ENCODE assay signal across 24 mouse cellular contexts in genomic region chr5:131798373-131798772, GRCm38 (mm10).
A peak's percentile ranks its signal among the peaks of the same experiment; 100 is the strongest.
DNase-seq lines count a peak whose midpoint lies in the region; ATAC-seq and TF ChIP-seq lines count a peak whose summit lies in the region.
"Had no signal": no experiment of that assay in that cellular context is flagged by ENCODE, and none has a peak within 500 bp of the region (broad histone marks: within the 10 kb centered on the region; RNA-seq: fewer than 3 reads in every experiment).

No protein-coding gene starts in this region.

- no peaks in the 10 kb centered on the region for H3K36me3 ChIP-seq in forebrain, embryonic 11.5 days (ENCODE audit: control insufficient read depth, insufficient read depth, low read length)
- H3K36me3 ChIP-seq in forebrain, postnatal 0 days (ENCODE audit: insufficient read depth): no peaks in the 10 kb centered on the region
- H3K36me3 ChIP-seq in hindbrain, embryonic 14.5 days (replicated peaks; ENCODE audit: control insufficient read depth, insufficient read depth): no peaks in the 10 kb centered on the region
- no peaks in the 10 kb centered on the region for H3K36me3 ChIP-seq in hindbrain, embryonic 10.5 days
- H3K36me3 ChIP-seq in neural tube, embryonic 13.5 days: no peaks in the 10 kb centered on the region
- H3K36me3 ChIP-seq in neural tube, embryonic 15.5 days: no peaks in the 10 kb centered on the region
- no peaks in the 10 kb centered on the region for H3K36me3 ChIP-seq in liver, embryonic 12.5 days
- H3K36me3 ChIP-seq: embryonic facial prominence, embryonic 12.5 days; heart, embryonic 13.5 days; limb, embryonic 12.5 days; lung, embryonic 15.5 days had no signal

- TF ChIP-seq CTCF in forebrain, postnatal 0 days (IDR thresholded peaks at IDR 0.05; ENCODE audit: low read depth): no peak

- peaks cover under 1% of the 10 kb centered on the region; the same call in 1 of the 2 replicates for H3K27me3 ChIP-seq in forebrain, embryonic 11.5 days (ENCODE audit: control insufficient read depth, insufficient read depth, low read length)
- no peaks in the 10 kb centered on the region for H3K27me3 ChIP-seq in forebrain, postnatal 0 days (ENCODE audit: insufficient read depth, low read length)
- no peaks in the 10 kb centered on the region for H3K27me3 ChIP-seq in hindbrain, embryonic 14.5 days (ENCODE audit: control insufficient read depth, insufficient read depth, low read length)
- H3K27me3 ChIP-seq in hindbrain, embryonic 10.5 days (ENCODE audit: insufficient read depth, poor library complexity, severe bottlenecking): peaks cover 63% of the 10 kb centered on the region
- H3K27me3 ChIP-seq in neural tube, embryonic 13.5 days: peaks cover 4% of the 10 kb centered on the region; the same call in 1 of the 2 replicates
- no peaks in the 10 kb centered on the region for H3K27me3 ChIP-seq in neural tube, embryonic 15.5 days (replicated peaks)
- no peaks in the 10 kb centered on the region for H3K27me3 ChIP-seq in liver, embryonic 12.5 days (replicated peaks)
- H3K27me3 ChIP-seq: CH12.LX; lung, embryonic 15.5 days had no signal

- 68% methylated on average over 5 of the region's 5 CpGs for WGBS in forebrain, embryonic 11.5 days
- 47% methylated on average over 5 of the region's 5 CpGs for WGBS in forebrain, postnatal 0 days
- WGBS in hindbrain, embryonic 14.5 days: 33% methylated on average over 5 of the region's 5 CpGs
- WGBS in hindbrain, embryonic 10.5 days: 69% methylated on average over 5 of the region's 5 CpGs
- WGBS in neural tube, embryonic 13.5 days: 51% methylated on average over 5 of the region's 5 CpGs
- WGBS in neural tube, embryonic 15.5 days: 50% methylated on average over 5 of the region's 5 CpGs
- WGBS in liver, embryonic 12.5 days (ENCODE audit: insufficient replicate concordance): 68% methylated on average over 5 of the region's 5 CpGs

- H3K27ac ChIP-seq in forebrain, embryonic 11.5 days (ENCODE audit: low read depth, low read length): no peak overlapping the region
- no peak overlapping the region for H3K27ac ChIP-seq in forebrain, postnatal 0 days (ENCODE audit: low read depth, low read length)
- peak overlapping the region; percentile 0; the same call in 1 of the 2 replicates for H3K27ac ChIP-seq in hindbrain, embryonic 14.5 days
- no peak overlapping the region for H3K27ac ChIP-seq in hindbrain, embryonic 10.5 days
- H3K27ac ChIP-seq in neural tube, embryonic 13.5 days (replicated peaks): 0 out of 2 replicates have a peak overlapping the region, but pooled peaks have one; percentile 38
- H3K27ac ChIP-seq in neural tube, embryonic 15.5 days (replicated peaks): no peak overlapping the region
- no peak overlapping the region for H3K27ac ChIP-seq in liver, embryonic 12.5 days
- H3K27ac ChIP-seq: embryonic facial prominence, embryonic 12.5 days; heart, embryonic 13.5 days; left cerebral cortex, adult 2 months; limb, embryonic 12.5 days; lung, embryonic 15.5 days had no signal

- ATAC-seq in forebrain, embryonic 11.5 days (replicated peaks; ENCODE audit: low FRiP score): 0 out of 2 replicates have a peak, but pooled peaks have one; percentile 13
- ATAC-seq in forebrain, postnatal 0 days: no peak
- ATAC-seq in hindbrain, embryonic 14.5 days (ENCODE audit: low FRiP score): no peak
- no peak for ATAC-seq in neural tube, embryonic 13.5 days (ENCODE audit: low read depth)
- ATAC-seq in neural tube, embryonic 15.5 days (ENCODE audit: low FRiP score): no peak
- ATAC-seq in liver, embryonic 12.5 days: no peak
- ATAC-seq: activated CD4-positive, CD25-positive, alpha-beta regulatory T cell, adult 4 months; inflammation-experienced regulatory T-cells, adult 6 months had no signal

- H3K4me3 ChIP-seq in forebrain, embryonic 11.5 days (ENCODE audit: low read depth, low read length): no peak overlapping the region
- H3K4me3 ChIP-seq in forebrain, postnatal 0 days (ENCODE audit: low read depth, low read length): no peak overlapping the region
- H3K4me3 ChIP-seq in hindbrain, embryonic 14.5 days (replicated peaks; ENCODE audit: low read length): no peak overlapping the region
- H3K4me3 ChIP-seq in hindbrain, embryonic 10.5 days: no peak overlapping the region
- H3K4me3 ChIP-seq in neural tube, embryonic 13.5 days: no peak overlapping the region
- H3K4me3 ChIP-seq in neural tube, embryonic 15.5 days (replicated peaks): no peak overlapping the region
- no peak overlapping the region for H3K4me3 ChIP-seq in liver, embryonic 12.5 days
- H3K4me3 ChIP-seq: embryonic facial prominence, embryonic 12.5 days; heart, embryonic 13.5 days; left cerebral cortex, adult 2 months; limb, embryonic 12.5 days; lung, embryonic 15.5 days had no signal

- DNase-seq in forebrain, embryonic 11.5 days (ENCODE audit: low spot score): no peak
- DNase-seq in forebrain, postnatal 0 days: no peak
- DNase-seq in hindbrain, embryonic 14.5 days (ENCODE audit: low spot score): no peak
- DNase-seq in hindbrain, embryonic 10.5 days (ENCODE audit: low spot score): no peak
- no peak for DNase-seq in adrenal gland, postnatal 4 days (ENCODE audit: low spot score in 2 of 2)
- DNase-seq: adrenal gland, adult 2 months; cerebellum, adult 11-12 months; cerebellum, adult 9-11 months; embryo, embryonic 11 days; heart, postnatal 10 days; kidney, adult 11 months; kidney, postnatal 14 days; thymus, postnatal 4 days had no signal

- no peaks in the 10 kb centered on the region for H3K9me3 ChIP-seq in forebrain, embryonic 11.5 days (ENCODE audit: control insufficient read depth, low read length)
- no peaks in the 10 kb centered on the region for H3K9me3 ChIP-seq in forebrain, postnatal 0 days (ENCODE audit: low read length)
- H3K9me3 ChIP-seq in hindbrain, embryonic 14.5 days (ENCODE audit: control insufficient read depth, low read length): no peaks in the 10 kb centered on the region
- no peaks in the 10 kb centered on the region for H3K9me3 ChIP-seq in hindbrain, embryonic 10.5 days
- H3K9me3 ChIP-seq in neural tube, embryonic 13.5 days: no peaks in the 10 kb centered on the region
- no peaks in the 10 kb centered on the region for H3K9me3 ChIP-seq in neural tube, embryonic 15.5 days (replicated peaks)
- H3K9me3 ChIP-seq in liver, embryonic 12.5 days (replicated peaks): no peaks in the 10 kb centered on the region
- H3K9me3 ChIP-seq: embryonic facial prominence, embryonic 12.5 days; heart, embryonic 13.5 days; limb, embryonic 12.5 days; lung, embryonic 15.5 days had no signal

- peaks cover 18% of the 10 kb centered on the region; the same call in 1 of the 2 replicates for H3K4me1 ChIP-seq in forebrain, embryonic 11.5 days (replicated peaks; ENCODE audit: control insufficient read depth, insufficient read depth, low read length)
- H3K4me1 ChIP-seq in forebrain, postnatal 0 days (ENCODE audit: insufficient read depth): peaks cover 38% of the 10 kb centered on the region
- H3K4me1 ChIP-seq in hindbrain, embryonic 14.5 days (replicated peaks; ENCODE audit: control insufficient read depth, insufficient read depth, low read length): peaks cover 61% of the 10 kb centered on the region
- peaks cover 40% of the 10 kb centered on the region for H3K4me1 ChIP-seq in hindbrain, embryonic 10.5 days (replicated peaks)
- H3K4me1 ChIP-seq in neural tube, embryonic 13.5 days (replicated peaks): peaks cover 67% of the 10 kb centered on the region
- peaks cover 49% of the 10 kb centered on the region for H3K4me1 ChIP-seq in neural tube, embryonic 15.5 days
- no peaks in the 10 kb centered on the region for H3K4me1 ChIP-seq in liver, embryonic 12.5 days

- H3K4me2 ChIP-seq in forebrain, embryonic 11.5 days (ENCODE audit: low read depth, low read length, severe bottlenecking): no peak overlapping the region
- no peak overlapping the region for H3K4me2 ChIP-seq in forebrain, postnatal 0 days (ENCODE audit: low read depth)
- no peak overlapping the region for H3K4me2 ChIP-seq in hindbrain, embryonic 14.5 days (replicated peaks)
- H3K4me2 ChIP-seq in neural tube, embryonic 13.5 days: no peak overlapping the region
- no peak overlapping the region for H3K4me2 ChIP-seq in neural tube, embryonic 15.5 days
- no peak overlapping the region for H3K4me2 ChIP-seq in liver, embryonic 12.5 days
- H3K4me2 ChIP-seq: embryonic facial prominence, embryonic 12.5 days; heart, embryonic 13.5 days; limb, embryonic 12.5 days; lung, embryonic 15.5 days had no signal

- H3K9ac ChIP-seq in forebrain, embryonic 11.5 days (ENCODE audit: low read length): no peak overlapping the region
- H3K9ac ChIP-seq in forebrain, postnatal 0 days: no peak overlapping the region
- H3K9ac ChIP-seq in hindbrain, embryonic 14.5 days: no peak overlapping the region
- H3K9ac ChIP-seq in neural tube, embryonic 13.5 days: no peak overlapping the region
- H3K9ac ChIP-seq in neural tube, embryonic 15.5 days (replicated peaks): no peak overlapping the region
- H3K9ac ChIP-seq in liver, embryonic 12.5 days: no peak overlapping the region
- H3K9ac ChIP-seq: embryonic facial prominence, embryonic 12.5 days; heart, embryonic 13.5 days; limb, embryonic 12.5 days; lung, embryonic 15.5 days had no signal

Comparison
In these comparisons a context has a peak if more than half of its experiments do, and no peak if none do; other contexts are left out.
1. H3K27ac ChIP-seq: peak in hindbrain, embryonic 14.5 days (single experiment) and neural tube, embryonic 13.5 days (single experiment); none in forebrain, embryonic 11.5 days (single experiment), forebrain, postnatal 0 days (single experiment), hindbrain, embryonic 10.5 days (single experiment), neural tube, embryonic 15.5 days (single experiment) and liver, embryonic 12.5 days (single experiment).